Mouse (Mus musculus): ENCODE data around the gene Olfr270.

- no peak for TF ChIP-seq CTCF (IDR thresholded peaks at IDR 0.05; ENCODE audit: insufficient read depth, low read length)
- no peak for TF ChIP-seq POLR2A (IDR thresholded peaks at IDR 0.05; ENCODE audit: borderline replicate concordance, extremely low read depth, low read depth, low read length)
These were observed 45.5 kb downstream of the Olfr270 start for GRCm38 (mm10) chr4:53009871-53010270.

Data from lung, adult 2 months (tissue).